Mouse (Mus musculus) bone marrow, adult 2 months (tissue): ENCODE results near the gene Nhlrc4.

Experiments
- CTCF ChIP-seq: fragments of 200-500 bp; IDR thresholded peaks from 2 replicates; pipeline ENCODE4 v1.5.1; 2011; ENCODE audit warnings: low read length, control low read depth; ENCODE audit not compliant: control insufficient read depth, insufficient read depth
- POLR2A ChIP-seq: fragments of 200-500 bp; IDR thresholded peaks from 2 replicates; pipeline ENCODE4 v1.6.1; 2011; ENCODE audit warnings: low read depth, mild to moderate bottlenecking, control low read depth, low read length, borderline replicate concordance; ENCODE audit not compliant: control insufficient read depth

- no peak for TF ChIP-seq CTCF
- no peak for TF ChIP-seq POLR2A
Measured at GRCm38 (mm10) chr17:25947576-25947975, 2.8 kb upstream of the Nhlrc4 start.
